Mouse (Mus musculus) limb, embryonic 14.5 days (tissue): ENCODE results near the gene Wbp1. TPM values are rescaled to one million over a fixed set of nuclear protein-coding genes. Genes with fewer than 3 reads are reported as not detected.

Source experiments
- ATAC-seq: fragments of 200-750 bp; cut with Nextera tagmentation; 2 replicates; pipeline ENCODE4 v1.8.0; 2017; ENCODE audit warnings: low read depth, moderate number of reproducible peaks, moderate TSS enrichment; ENCODE audit not compliant: low FRiP score
- DNase-seq: peaks from one replicate; pipeline ENCODE4 v3.0.0-alpha.2; 2015; ENCODE audit warnings: low spot score
- H3K27ac ChIP-seq: fragments of 300-500 bp; sonication (generic); replicated peaks from 2 replicates; pipeline ENCODE4 v1.5.1; 2014; ENCODE audit warnings: low read depth, mild to moderate bottlenecking, low read length, moderate library complexity, mixed read lengths
- H3K27me3 ChIP-seq: fragments of 300-500 bp; sonication (generic); 2 replicates; pipeline ENCODE4 v1.6.1; 2014; ENCODE audit warnings: low read length, mixed read lengths; ENCODE audit not compliant: control insufficient read depth, insufficient read depth
- H3K36me3 ChIP-seq: fragments of 300-500 bp; sonication (generic); 2 replicates; pipeline ENCODE4 v1.6.1; 2014; ENCODE audit warnings: mild to moderate bottlenecking, low read length, moderate library complexity, mixed read lengths; ENCODE audit not compliant: control insufficient read depth, insufficient read depth
- H3K4me1 ChIP-seq: fragments of 300-500 bp; sonication (generic); 2 replicates; pipeline ENCODE4 v1.6.1; 2014; ENCODE audit warnings: antibody characterized with exemption, low read length, mixed read lengths; ENCODE audit not compliant: control insufficient read depth, insufficient read depth
- H3K4me2 ChIP-seq: fragments of 300-500 bp; sonication (generic); replicated peaks from 2 replicates; pipeline ENCODE4 v1.6.1; 2014; ENCODE audit warnings: low read depth, mild to moderate bottlenecking, low read length, moderate library complexity; ENCODE audit not compliant: severe bottlenecking
- H3K4me3 ChIP-seq: fragments of 300-500 bp; sonication (generic); replicated peaks from 2 replicates; pipeline ENCODE4 v1.5.1; 2014; ENCODE audit warnings: low read length
- H3K9ac ChIP-seq: fragments of 300-500 bp; sonication (generic); 2 replicates; pipeline ENCODE4 v1.6.1; 2014; ENCODE audit warnings: mild to moderate bottlenecking, low read depth, low read length, moderate library complexity; ENCODE audit not compliant: severe bottlenecking
- H3K9me3 ChIP-seq: fragments of 300-500 bp; sonication (generic); 2 replicates; pipeline ENCODE4 v1.6.1; 2016; ENCODE audit warnings: low read length; ENCODE audit not compliant: control insufficient read depth
- POLR2A ChIP-seq: fragments of 200-500 bp; IDR thresholded peaks from 2 replicates; pipeline ENCODE4 v1.8.0; 2012; ENCODE audit warnings: inconsistent platforms, mild to moderate bottlenecking, moderate library complexity, borderline replicate concordance; ENCODE audit not compliant: insufficient read depth, insufficient read length; ENCODE audit errors: extremely low read depth
- WGBS: fragments of 180-500 bp; shearing (Covaris S2); extraction: QIAGEN DNeasy Blood & Tissue Kit; methylation state at CpG from one replicate; pipeline ENCODE4 v1.1.7; 2014; 5-methylcytosine and 5-hydroxymethylcytosine counted together
- polyA plus RNA-seq, 2 experiments: library from polyadenylated mRNA; depleted of rRNA in 1 of 2; stranded (reverse) in 1 of 2; unstranded in 1 of 2; fragments of >200 nt; fragmentation: Nextera tagmentation in 1 of 2; extraction: Ambion mirVana in 1 of 2; gene quantifications; 2 replicates each; pipeline versions ENCODE4 v1.2.1 to v1.2.3; 2012 to 2014

Gene Wbp1
- polyA plus RNA-seq, 2 experiments: 83.0 to 191 TPM

DNA sequence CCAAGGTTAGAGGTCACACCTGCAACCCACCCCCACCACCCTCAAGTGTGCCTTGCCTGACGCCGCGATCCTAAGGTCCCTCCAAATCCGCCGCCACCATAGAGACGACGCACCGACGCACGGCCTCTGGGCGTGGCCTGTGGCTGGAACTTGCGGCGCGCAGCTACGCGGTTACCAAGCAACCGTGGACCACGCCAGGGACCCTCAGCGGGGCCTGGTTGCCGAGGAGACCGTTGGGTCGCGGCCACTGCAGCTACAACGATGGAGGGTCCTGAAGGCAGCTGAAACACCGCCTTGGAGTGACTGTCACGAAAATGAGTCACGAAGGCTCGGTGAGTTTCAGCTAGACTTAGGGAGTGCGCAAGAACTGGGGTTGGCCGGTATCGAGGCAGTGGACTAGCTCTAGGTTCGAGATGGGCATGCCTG is 34.9 kb upstream of the Wbp1 start, which contains the start of the genes Wdr54 and 1700003E16Rik:
Gene Wdr54 (minus strand): TSS at position 139 of the 426 bp plus-strand sequence.
Gene 1700003E16Rik (plus strand): TSS at position 146 of the 426 bp plus-strand sequence.
- 0 out of 2 replicates have a peak, but pooled peaks cover 3% of the 10 kb centered on the region for H3K4me1 ChIP-seq

GRCm38 (mm10) chr6:83155552-83156238 is 34.3 kb upstream of the Wbp1 start:
- H3K4me3 ChIP-seq: peak overlapping the region; percentile 54
- H3K4me2 ChIP-seq: peak overlapping the region; percentile 87
- H3K27me3 ChIP-seq: peaks cover 8% of the 10 kb centered on the region
- DNase-seq: no peak
- H3K27ac ChIP-seq: no peak overlapping the region
- peak; percentile 4; the same call in 1 of the 2 replicates for ATAC-seq
- 6% methylated on average over 23 of the region's 23 CpGs for WGBS
- H3K9ac ChIP-seq: peak overlapping the region; percentile 54
- no peaks in the 10 kb centered on the region for H3K9me3 ChIP-seq
- 0 out of 2 replicates have a peak, but pooled peaks have one; percentile 10 for TF ChIP-seq POLR2A
- H3K4me1 ChIP-seq: 0 out of 2 replicates have a peak, but pooled peaks cover 3% of the 10 kb centered on the region
- peaks cover 26% of the 10 kb centered on the region for H3K36me3 ChIP-seq

More for the DNA sequence above, 34.9 kb upstream of the Wbp1 start, which contains the start of the genes Wdr54 and 1700003E16Rik:
- Histone ChIP-seq H3K27me3 (peaks cover 14% of the 10 kb centered on the region), H3K27ac (no peak within 1 kb of the TSS), H3K9me3 (no peaks in the 10 kb centered on the region), H3K9ac (peak within 1 kb of the TSS; percentile 54), H3K4me3 (peak within 1 kb of the TSS; percentile 54), H3K36me3 (peaks cover 20% of the 10 kb centered on the region), H3K4me2 (peak within 1 kb of the TSS; percentile 87)
- peak; percentile 91 for ATAC-seq
- no peak for TF ChIP-seq POLR2A
- 3% methylated on average over 32 of the region's 32 CpGs for WGBS
- peak; percentile 68 for DNase-seq

- H3K27me3 ChIP-seq: no peaks in the 10 kb centered on the region
- H3K27ac ChIP-seq: no peak overlapping the region
- H3K4me3 ChIP-seq: no peak overlapping the region
- WGBS: 72% methylated on average over 5 of the region's 5 CpGs
- ATAC-seq (no peak), DNase-seq (no peak)
- no peaks in the 10 kb centered on the region for H3K9me3 ChIP-seq
- H3K4me1 ChIP-seq: 0 out of 2 replicates have a peak, but pooled peaks cover 3% of the 10 kb centered on the region
- H3K4me2 ChIP-seq: no peak overlapping the region
- peaks cover 48% of the 10 kb centered on the region for H3K36me3 ChIP-seq
- no peak for TF ChIP-seq POLR2A
- no peak overlapping the region for H3K9ac ChIP-seq
These were observed 32.1 kb upstream of the Wbp1 start for GRCm38 (mm10) chr6:83153485-83153884.

- 86% methylated on average over 12 of the region's 12 CpGs for WGBS
- peaks cover 52% of the 10 kb centered on the region for H3K36me3 ChIP-seq
- no peak overlapping the region for H3K9ac ChIP-seq
- DNase-seq (no peak), ATAC-seq (no peak)
- no peak overlapping the region for H3K27ac ChIP-seq
- H3K4me2 ChIP-seq: no peak overlapping the region
- no peaks in the 10 kb centered on the region for H3K9me3 ChIP-seq
- no peak overlapping the region for H3K4me3 ChIP-seq
- 0 out of 2 replicates have a peak, but pooled peaks cover 3% of the 10 kb centered on the region for H3K4me1 ChIP-seq
- TF ChIP-seq POLR2A: no peak
- H3K27me3 ChIP-seq: no peaks in the 10 kb centered on the region
These were observed 31.7 kb upstream of the Wbp1 start for GRCm38 (mm10) chr6:83153038-83153437.

DNA sequence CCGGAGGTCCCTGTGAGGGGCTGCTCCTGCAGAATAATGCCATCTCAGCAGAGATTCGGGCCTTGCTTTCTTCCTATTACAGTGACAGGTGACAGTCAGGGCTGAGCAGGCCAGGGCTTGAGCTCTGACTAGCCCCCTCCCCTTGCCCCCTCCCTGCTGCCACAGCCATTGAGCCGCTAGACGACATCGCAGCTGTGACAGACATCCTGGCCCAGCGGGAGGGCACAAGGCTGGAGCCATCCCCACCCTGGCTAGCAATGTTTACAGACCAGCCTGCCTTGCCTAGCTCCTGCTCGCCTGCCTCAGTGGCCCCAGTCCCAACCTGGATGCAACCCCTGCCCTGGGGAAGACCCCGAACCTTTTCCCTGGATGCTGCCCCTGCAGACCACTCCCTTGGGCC is 30.4 kb upstream of the Wbp1 start:
- Histone ChIP-seq H3K9me3 (no peaks in the 10 kb centered on the region), H3K27me3 (no peaks in the 10 kb centered on the region), H3K36me3 (peaks cover 66% of the 10 kb centered on the region), H3K9ac (no peak overlapping the region), H3K4me1 (0 out of 2 replicates have a peak, but pooled peaks cover 3% of the 10 kb centered on the region), H3K4me2 (no peak overlapping the region), H3K27ac (no peak overlapping the region), H3K4me3 (no peak overlapping the region)
- TF ChIP-seq POLR2A: no peak
- DNase-seq (no peak), ATAC-seq (no peak)
- 52% methylated on average over 7 of the region's 8 CpGs for WGBS
